Mouse (Mus musculus): Measurements from ENCODE around the gene Gm11273. TPM values are rescaled to one million over a fixed set of nuclear protein-coding genes. Genes with fewer than 3 reads are reported as not detected.
"Not testable (repeated sequence)": the region's sequence is repeated elsewhere in the genome, so short reads cannot be mapped to it uniquely, and the experiment has no call there.

The Gm11273 gene
- polyA plus RNA-seq, 1 experiment = 7.5 TPM

DNA sequence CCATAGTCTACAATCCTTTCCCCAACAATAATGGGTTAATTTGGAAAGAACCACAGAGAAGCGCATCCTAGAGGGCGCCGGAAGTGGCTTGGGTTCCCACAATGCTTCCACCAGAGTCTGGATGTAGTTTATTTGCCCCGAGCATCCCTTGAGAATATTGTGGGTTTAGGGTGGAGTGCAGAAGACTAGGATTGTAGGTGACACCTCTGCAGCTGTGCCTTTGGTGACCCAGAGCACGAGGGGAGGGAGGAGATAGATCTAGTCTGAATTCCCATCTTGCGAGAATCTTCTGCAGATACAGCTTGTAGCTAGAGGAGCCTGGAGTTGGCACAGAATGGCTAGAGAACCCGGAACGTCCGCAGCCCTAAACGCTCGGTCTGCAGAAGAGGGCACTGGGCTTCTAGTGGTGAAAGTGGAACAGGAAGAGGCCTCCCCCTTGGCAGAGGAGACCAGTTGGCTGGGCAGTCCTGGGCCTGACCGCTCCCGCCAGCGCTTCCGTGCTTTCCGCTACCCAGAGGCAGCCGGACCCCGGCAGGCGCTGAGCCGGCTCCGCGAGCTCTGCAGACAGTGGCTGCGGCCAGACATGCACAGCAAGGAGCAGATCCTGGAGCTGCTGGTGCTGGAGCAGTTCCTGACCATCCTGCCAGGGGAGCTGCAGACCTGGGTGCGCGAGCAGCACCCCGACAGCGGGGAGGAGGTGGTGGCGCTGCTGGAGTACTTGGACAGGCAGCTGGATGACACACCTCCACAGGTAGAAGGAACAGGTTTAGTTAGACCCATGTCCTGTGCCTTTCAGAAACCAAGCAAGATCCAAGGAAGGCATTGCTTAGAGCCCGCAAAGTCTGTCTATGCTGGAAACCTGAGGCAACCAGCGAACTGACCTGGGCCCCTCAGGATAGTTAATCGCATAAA lies 22.2 kb downstream of the Gm11273 start, which contains the start of the genes Zkscan4 and Gm10065:
Zkscan4 (plus strand) TSS at position 149 of the 912 bp plus-strand sequence.
Gm10065 (minus strand) TSS at position 683 of the 912 bp plus-strand sequence.
- DNase-seq (ENCODE audit: low read depth) = peak; percentile 93
- TF ChIP-seq POLR2A (IDR thresholded peaks at IDR 0.05; ENCODE audit: borderline replicate concordance, extremely low read depth, insufficient read depth, insufficient read length, poor library complexity, severe bottlenecking) = peak; percentile 5; the same call in 1 of the 2 replicates

DNA sequence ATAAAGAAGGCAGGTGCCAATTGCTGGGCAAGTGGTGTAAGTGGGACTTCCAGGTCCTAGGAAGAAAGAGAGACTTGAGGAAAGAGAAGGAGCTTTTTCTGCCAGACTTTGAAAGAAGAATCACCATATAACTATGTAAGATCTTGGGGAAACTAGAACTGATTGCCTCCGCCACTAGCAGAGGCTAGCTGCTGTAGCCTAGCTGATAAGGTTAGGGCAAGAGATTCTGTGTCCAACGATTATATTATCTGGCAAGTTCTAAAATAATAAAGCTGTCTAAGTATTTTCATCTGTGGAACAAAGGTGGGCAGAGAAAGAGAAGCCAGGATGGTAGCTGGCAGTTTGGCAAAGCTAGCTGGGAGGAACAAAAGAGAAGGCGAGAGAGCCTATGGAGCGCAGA lies 28.8 kb downstream of the Gm11273 start:
- TF ChIP-seq CTCF (IDR thresholded peaks at IDR 0.05; ENCODE audit: borderline replicate concordance, extremely low read depth, insufficient read depth, insufficient read length) (no peak), POLR2A (IDR thresholded peaks at IDR 0.05; ENCODE audit: borderline replicate concordance, extremely low read depth, insufficient read depth, insufficient read length, poor library complexity, severe bottlenecking) (no peak)

DNA sequence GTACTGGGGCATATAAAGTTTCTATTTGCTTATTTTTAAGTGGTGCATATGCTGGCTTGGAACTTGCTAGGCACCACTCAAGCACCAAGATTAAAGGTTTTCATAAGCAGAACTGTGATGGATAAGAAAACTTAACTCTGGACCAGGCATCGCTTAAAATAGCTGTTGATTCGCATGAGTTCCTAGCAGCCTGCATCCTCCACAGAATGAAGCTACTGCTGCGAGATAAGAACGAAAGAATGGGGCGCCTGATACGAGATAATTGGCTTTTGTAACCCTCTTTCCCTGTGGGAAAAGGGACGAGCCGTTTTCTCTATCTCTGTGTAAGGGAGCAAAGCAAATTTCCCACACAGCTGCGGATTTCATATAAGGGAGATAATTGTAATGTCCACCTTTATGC lies 32.1 kb downstream of the Gm11273 start:
- no peak for TF ChIP-seq POLR2A (IDR thresholded peaks at IDR 0.05; ENCODE audit: borderline replicate concordance, extremely low read depth, insufficient read depth, insufficient read length, poor library complexity, severe bottlenecking)
- TF ChIP-seq CTCF (IDR thresholded peaks at IDR 0.05; ENCODE audit: borderline replicate concordance, extremely low read depth, insufficient read depth, insufficient read length) = no peak
- DNase-seq (ENCODE audit: low read depth) = peak; percentile 12

More for the DNA sequence above, 28.8 kb downstream of the Gm11273 start:
- DNase-seq (ENCODE audit: low read depth) = peak; percentile 6

DNA sequence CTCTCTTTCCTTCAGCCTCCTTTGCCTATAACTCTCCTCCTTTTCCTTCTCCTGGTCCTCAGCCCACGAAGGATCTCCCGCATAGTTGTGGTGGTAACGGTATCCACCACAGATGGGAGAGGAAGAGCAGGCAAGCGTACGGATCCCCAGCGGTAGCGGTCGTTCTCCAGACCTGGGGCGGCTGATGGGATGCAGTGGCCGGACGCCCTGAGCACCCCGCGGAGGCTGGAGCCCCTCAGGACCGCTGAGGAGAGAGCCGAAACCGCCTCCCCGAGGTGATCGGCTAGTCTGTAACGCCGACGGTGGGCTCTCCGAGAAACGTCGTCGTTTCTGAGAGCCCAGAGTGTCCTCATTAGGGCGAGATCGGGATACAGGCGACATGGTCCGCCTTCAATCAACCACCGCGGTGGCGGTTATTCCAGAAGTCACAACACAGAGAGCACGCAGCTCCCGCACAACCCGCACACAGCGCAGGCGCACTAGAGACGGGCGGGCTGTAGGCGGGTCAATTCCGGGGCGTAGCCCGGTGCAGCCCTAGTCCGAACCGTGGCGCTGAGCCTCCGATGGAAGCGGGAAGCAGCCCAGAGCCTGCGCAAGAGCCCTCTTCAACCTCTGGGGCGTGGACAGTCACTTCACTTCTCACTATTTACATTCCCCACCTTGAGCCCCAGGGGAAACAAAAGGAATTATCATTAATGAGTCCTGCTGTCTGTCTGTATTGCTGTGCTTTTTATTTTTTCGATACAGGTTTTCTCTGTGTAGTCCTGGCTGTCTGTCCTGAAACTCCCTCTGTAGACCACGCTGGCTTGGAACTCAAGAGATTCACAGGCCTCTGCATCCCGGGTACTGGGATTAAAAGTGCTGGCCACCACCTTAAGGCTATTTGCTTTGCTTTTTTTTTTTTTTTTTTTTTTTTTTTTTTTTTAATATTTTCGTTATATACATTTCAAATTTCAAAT lies 32.9 kb downstream of the Gm11273 start, which contains the start of gene Nkapl:
Nkapl (minus strand) TSS at position 449 of the 959 bp plus-strand sequence.
- peak; percentile 69; the same call in 1 of the 2 replicates for TF ChIP-seq POLR2A (IDR thresholded peaks at IDR 0.05; ENCODE audit: borderline replicate concordance, extremely low read depth, insufficient read depth, insufficient read length, poor library complexity, severe bottlenecking)
- TF ChIP-seq CTCF (IDR thresholded peaks at IDR 0.05; ENCODE audit: borderline replicate concordance, extremely low read depth, insufficient read depth, insufficient read length) = no peak
- peak; percentile 93 for DNase-seq (ENCODE audit: low read depth)

DNA sequence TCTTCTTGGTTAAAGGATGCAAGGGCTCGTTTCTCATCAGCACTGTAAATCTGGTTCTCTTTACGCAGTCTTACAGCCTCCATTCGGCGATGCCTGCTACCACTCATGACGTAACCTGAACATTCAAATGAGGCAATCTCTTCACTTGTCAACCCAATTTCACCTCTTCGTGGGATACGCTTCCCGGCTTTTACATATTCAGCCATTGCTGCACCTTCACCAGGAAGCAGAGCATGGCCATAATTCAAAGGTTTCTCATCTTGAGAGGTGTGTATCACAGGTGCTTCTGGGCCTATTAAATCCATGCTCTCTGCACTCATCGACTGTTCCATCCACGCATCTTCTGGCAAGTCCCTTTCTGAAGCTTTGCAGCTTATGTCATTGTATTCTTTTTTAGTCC lies 33.9 kb downstream of the Gm11273 start:
- DNase-seq (ENCODE audit: low read depth) = no peak
- no peak for TF ChIP-seq CTCF (IDR thresholded peaks at IDR 0.05; ENCODE audit: borderline replicate concordance, extremely low read depth, insufficient read depth, insufficient read length)
- TF ChIP-seq POLR2A (IDR thresholded peaks at IDR 0.05; ENCODE audit: borderline replicate concordance, extremely low read depth, insufficient read depth, insufficient read length, poor library complexity, severe bottlenecking) = no peak

DNA sequence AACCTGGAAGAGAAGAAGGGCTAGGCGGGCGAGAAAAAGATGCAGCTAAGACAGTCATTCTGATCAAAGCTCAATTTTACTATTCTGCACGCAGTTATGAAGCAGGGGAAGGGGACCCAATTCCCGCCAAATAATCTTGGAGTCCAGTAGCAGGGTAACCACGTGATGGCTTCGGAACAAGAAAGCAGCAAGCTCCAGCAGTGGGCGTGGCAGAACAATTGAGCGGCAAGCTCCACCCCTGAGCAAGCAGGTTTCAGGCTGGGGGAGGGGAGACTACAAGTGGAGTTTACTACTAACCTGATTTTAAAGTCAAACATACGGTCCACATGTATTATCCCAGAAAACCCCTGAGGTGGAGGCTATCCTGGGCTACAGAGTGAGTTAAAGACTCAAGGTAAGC lies 38.7 kb downstream of the Gm11273 start:
- DNase-seq (ENCODE audit: low read depth) = not testable (repeated sequence)

DNA sequence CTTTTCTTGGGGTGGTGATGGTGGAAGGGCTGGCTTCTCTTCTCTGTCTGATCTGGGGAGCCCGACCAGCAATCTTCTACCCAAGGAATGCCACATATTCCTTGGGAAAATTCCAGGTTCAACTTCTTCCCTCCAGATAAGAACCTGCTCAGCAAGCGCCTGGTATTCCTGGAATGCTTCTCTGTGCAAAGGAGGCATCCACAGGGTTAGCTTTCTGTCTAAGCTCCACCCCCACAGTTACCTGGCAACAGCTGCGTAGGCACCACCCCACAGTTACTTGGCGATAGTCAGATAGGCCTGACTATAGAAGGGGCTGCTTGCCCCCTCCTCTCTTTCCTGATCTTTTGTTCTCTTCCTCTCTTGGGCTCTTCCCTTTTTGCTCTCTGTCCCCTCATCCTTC lies 44.9 kb downstream of the Gm11273 start:
- DNase-seq (ENCODE audit: low read depth) = no peak
- TF ChIP-seq CTCF (IDR thresholded peaks at IDR 0.05; ENCODE audit: borderline replicate concordance, extremely low read depth, insufficient read depth, insufficient read length) = no peak
- no peak for TF ChIP-seq POLR2A (IDR thresholded peaks at IDR 0.05; ENCODE audit: borderline replicate concordance, extremely low read depth, insufficient read depth, insufficient read length, poor library complexity, severe bottlenecking)

DNA sequence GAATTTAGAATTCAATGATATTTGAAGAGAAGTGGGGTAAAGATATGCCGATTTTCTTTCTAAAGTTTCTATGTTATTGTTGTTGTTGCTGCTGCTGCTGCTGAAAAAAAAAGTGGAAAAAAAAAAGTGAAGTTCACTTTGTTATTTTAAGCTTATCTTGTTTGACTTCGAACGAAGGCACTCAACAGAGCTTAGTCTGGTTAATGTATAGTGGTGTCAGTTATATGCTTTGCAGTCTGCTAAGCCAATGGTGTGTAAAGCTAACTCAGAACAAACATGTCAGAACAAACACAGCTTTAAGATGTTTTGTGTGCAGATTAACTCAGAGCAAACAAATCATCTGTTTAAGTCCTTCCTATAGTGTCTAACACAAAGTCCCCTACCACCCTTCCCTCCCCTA lies 47.1 kb downstream of the Gm11273 start:
- DNase-seq (ENCODE audit: low read depth) = no peak

DNA sequence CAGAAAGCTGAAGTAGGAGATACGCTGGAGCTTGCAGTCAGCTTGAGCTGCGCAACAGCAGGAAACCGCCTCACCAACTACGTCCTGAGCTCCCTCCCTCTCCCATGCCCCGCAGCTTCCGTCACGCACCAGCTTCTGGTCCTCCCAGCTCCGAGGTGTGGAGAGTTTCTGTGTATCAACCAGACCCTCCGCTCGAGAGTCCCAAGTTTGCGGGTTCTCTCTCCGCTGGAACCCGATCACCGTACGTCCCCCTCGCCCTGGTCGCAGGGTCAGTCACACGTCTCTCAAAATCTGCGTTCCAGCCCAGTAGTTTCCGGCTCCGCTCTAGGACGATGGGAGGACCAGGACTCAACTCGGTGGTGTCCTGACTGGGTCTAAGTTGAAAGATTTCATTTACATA lies 47.8 kb downstream of the Gm11273 start, which contains the start of gene Zscan26:
Zscan26 (minus strand) TSS at position 282 of the 400 bp plus-strand sequence.
- peak; percentile 94 for DNase-seq (ENCODE audit: low read depth)
- no peak for TF ChIP-seq CTCF (IDR thresholded peaks at IDR 0.05; ENCODE audit: borderline replicate concordance, extremely low read depth, insufficient read depth, insufficient read length)
- peak; percentile 8; the same call in 1 of the 2 replicates for TF ChIP-seq POLR2A (IDR thresholded peaks at IDR 0.05; ENCODE audit: borderline replicate concordance, extremely low read depth, insufficient read depth, insufficient read length, poor library complexity, severe bottlenecking)

More for the DNA sequence above, 47.1 kb downstream of the Gm11273 start:
- TF ChIP-seq POLR2A (IDR thresholded peaks at IDR 0.05; ENCODE audit: borderline replicate concordance, extremely low read depth, insufficient read depth, insufficient read length, poor library complexity, severe bottlenecking) (no peak), CTCF (IDR thresholded peaks at IDR 0.05; ENCODE audit: borderline replicate concordance, extremely low read depth, insufficient read depth, insufficient read length) (no peak)

DNA sequence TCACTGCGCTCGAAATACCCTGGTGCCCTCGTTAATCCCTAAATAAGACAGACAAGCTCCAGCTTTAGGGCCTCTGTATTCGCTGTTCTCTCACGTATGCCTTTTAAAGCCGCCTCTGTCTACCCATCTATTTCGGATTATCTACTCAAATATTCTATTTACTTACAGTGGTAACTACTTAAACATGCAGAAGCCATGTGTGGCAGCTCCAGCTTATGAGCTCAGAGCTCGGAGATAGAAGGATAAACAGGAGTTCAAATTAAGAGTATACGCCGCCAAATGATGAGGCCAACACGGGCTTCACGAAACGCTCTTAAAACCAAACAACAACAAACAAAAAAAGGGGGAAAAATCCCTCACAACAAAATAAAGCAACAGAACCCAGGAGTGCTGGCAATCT lies 48.2 kb downstream of the Gm11273 start:
- DNase-seq (ENCODE audit: low read depth) = no peak
- TF ChIP-seq POLR2A (IDR thresholded peaks at IDR 0.05; ENCODE audit: borderline replicate concordance, extremely low read depth, insufficient read depth, insufficient read length, poor library complexity, severe bottlenecking) = no peak
- TF ChIP-seq CTCF (IDR thresholded peaks at IDR 0.05; ENCODE audit: borderline replicate concordance, extremely low read depth, insufficient read depth, insufficient read length) = no peak

Other genes starting within 250 kb of the Gm11273 start
- gene Gpx5, start 208.7 kb downstream of the Gm11273 start, polyA plus RNA-seq (2012; rRNA removed) = 0.08 TPM in 2 replicates
- gene Gpx6, start 189.3 kb downstream of the Gm11273 start, polyA plus RNA-seq (2012; rRNA removed) = 0.11 TPM in 1 of 2 replicates, not detected in the other
- not detected in 2 replicates for gene Olfr1367, start 154.5 kb downstream of the Gm11273 start, polyA plus RNA-seq (2012; rRNA removed)
- gene Zscan12, start 138.6 kb downstream of the Gm11273 start, polyA plus RNA-seq (2012; rRNA removed) = 9.5 and 10.2 TPM in 2 replicates
- 70.2 and 89.7 TPM in 2 replicates for gene Zkscan3, start 98.7 kb downstream of the Gm11273 start, polyA plus RNA-seq (2012; rRNA removed)
- 4.1 and 4.9 TPM in 2 replicates for gene Pgbd1, start 60.4 kb downstream of the Gm11273 start, polyA plus RNA-seq (2012; rRNA removed)
- 35.6 and 36.7 TPM in 2 replicates for gene Zscan26, start 47.7 kb downstream of the Gm11273 start, polyA plus RNA-seq (2012; rRNA removed)
- gene Nkapl, start 32.9 kb downstream of the Gm11273 start, polyA plus RNA-seq (2012; rRNA removed) = 1.2 TPM in 2 replicates
- gene Zkscan4, start 22.5 kb downstream of the Gm11273 start, polyA plus RNA-seq (2012; rRNA removed) = 4.7 and 5.7 TPM in 2 replicates
- not detected in 2 replicates for gene Gm10065, start 22.0 kb downstream of the Gm11273 start, polyA plus RNA-seq (2012; rRNA removed)
- gene AK157302, start 6.2 kb downstream of the Gm11273 start, polyA plus RNA-seq (2012; rRNA removed) = 0.24 and 0.55 TPM in 2 replicates
- gene Zkscan8, start 29.7 kb upstream of the Gm11273 start, polyA plus RNA-seq (2012; rRNA removed) = 11.4 and 12.0 TPM in 2 replicates
- not detected in 2 replicates for gene Olfr1366, start 41.4 kb upstream of the Gm11273 start, polyA plus RNA-seq (2012; rRNA removed)
- not detected in 2 replicates for gene Olfr1535, start 58.5 kb upstream of the Gm11273 start, polyA plus RNA-seq (2012; rRNA removed)
- not detected in 2 replicates for gene Olfr1364, start 80.3 kb upstream of the Gm11273 start, polyA plus RNA-seq (2012; rRNA removed)
- gene Olfr1362, start 112.6 kb upstream of the Gm11273 start, polyA plus RNA-seq (2012; rRNA removed) = not detected in 2 replicates
- gene Olfr11, start 141.1 kb upstream of the Gm11273 start, polyA plus RNA-seq (2012; rRNA removed) = not detected in 2 replicates
- not detected in 2 replicates for gene Olfr1361, start 162.0 kb upstream of the Gm11273 start, polyA plus RNA-seq (2012; rRNA removed)
- gene Olfr1360, start 176.0 kb upstream of the Gm11273 start, polyA plus RNA-seq (2012; rRNA removed) = not detected in 2 replicates
- not detected in 2 replicates for gene Olfr1359, start 196.7 kb upstream of the Gm11273 start, polyA plus RNA-seq (2012; rRNA removed)
- gene Hist1h2bl, start 214.7 kb upstream of the Gm11273 start, polyA plus RNA-seq (2012; rRNA removed) = 11.3 and 14.5 TPM in 2 replicates
- gene Hist1h2ai, start 215.0 kb upstream of the Gm11273 start, polyA plus RNA-seq (2012; rRNA removed) = 14.3 and 24.3 TPM in 2 replicates
- 39.0 and 49.4 TPM in 2 replicates for gene Hist1h3h, start 216.2 kb upstream of the Gm11273 start, polyA plus RNA-seq (2012; rRNA removed)
- gene Hist1h2bm, start 220.6 kb upstream of the Gm11273 start, polyA plus RNA-seq (2012; rRNA removed) = 17.0 and 18.2 TPM in 2 replicates
- gene Hist1h4j, start 233.6 kb upstream of the Gm11273 start, polyA plus RNA-seq (2012; rRNA removed) = 17.8 and 19.9 TPM in 2 replicates
- gene Hist1h4k, start 249.1 kb upstream of the Gm11273 start, polyA plus RNA-seq (2012; rRNA removed) = 20.2 and 29.6 TPM in 2 replicates